Mouse (Mus musculus): ENCODE data around the gene Apbb2. TPM values are rescaled to one million over a fixed set of nuclear protein-coding genes. Genes with fewer than 3 reads are reported as not detected.

Gene Apbb2
- polyA plus RNA-seq, 1 experiment from 2014 or later: 63.9 TPM

Other genes with a start within 250 kb of the Apbb2 start
- 95.3 and 95.8 TPM in 2 replicates for gene Uchl1, start 57.3 kb upstream of the Apbb2 start, polyA plus RNA-seq (2015; fragmentation: Nextera tagmentation; extraction: Ambion mirVana)
- gene Limch1, start 127.0 kb upstream of the Apbb2 start, polyA plus RNA-seq (2015; fragmentation: Nextera tagmentation; extraction: Ambion mirVana): 75.5 and 82.0 TPM in 2 replicates

All from limb, embryonic 13.5 days (tissue).